Mouse (Mus musculus) CD4-positive naive resting alpha-beta T cell, adult 76 days (primary cell): ENCODE results near the gene Bst1. TPM values are rescaled to one million over a fixed set of nuclear protein-coding genes. Genes with fewer than 3 reads are reported as not detected.

Experiments
- total RNA-seq: library from RNA; stranded (reverse); gene quantifications from one replicate; pipeline ENCODE4 v1.2.4, GENCODE M21; 2023

Bst1 gene
- 0.85 TPM for total RNA-seq

GRCm38 (mm10) chr5:43818695-43819094 lies at the start of gene Bst1:
TSS of gene Bst1 (plus strand) at chr5:43818885.

GRCm38 (mm10) chr5:43821538-43821937 lies 2.9 kb downstream of the Bst1 start, which contains the start of gene Fbxl5:
TSS of gene Fbxl5 (minus strand) at chr5:43821638.

DNA sequence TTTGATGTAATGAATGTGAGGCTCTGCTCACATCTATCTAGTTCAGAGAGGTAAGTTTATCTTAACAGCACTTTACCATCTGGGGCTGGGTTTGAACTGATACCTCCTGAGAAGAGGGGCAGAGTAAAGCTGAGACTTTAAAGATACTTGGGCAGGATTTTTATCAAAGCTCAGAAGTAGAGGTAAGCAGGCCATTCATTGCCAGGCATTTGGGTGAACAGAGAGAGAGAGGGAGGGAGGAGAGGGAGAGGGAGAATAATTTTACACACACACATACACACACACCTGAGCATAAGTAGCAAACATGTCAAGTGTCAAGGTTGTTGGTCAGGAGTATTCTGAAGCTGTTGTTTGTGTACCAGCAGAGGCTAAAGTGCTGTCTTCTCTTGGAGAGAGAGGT lies 49.6 kb downstream of the Bst1 start, which contains the start of gene Cd38:
Gene Cd38, plus strand, starts transcription at position 301 of the 400 bp plus-strand sequence.

Other genes starting within 250 kb of the Bst1 start
- gene Cc2d2a, start 156.5 kb upstream of the Bst1 start, total RNA-seq, result not detected
- gene Fbxl5, start 2.8 kb downstream of the Bst1 start, total RNA-seq, result 54.0 TPM
- 9.1 TPM for gene Cd38, start 49.7 kb downstream of the Bst1 start, total RNA-seq
- gene Gm7879, start 94.3 kb downstream of the Bst1 start, total RNA-seq, result 7.6 TPM
- gene Fgfbp1, start 162.9 kb downstream of the Bst1 start, total RNA-seq, result not detected